7 mouse cellular contexts compared by ENCODE assay signal in the genomic region with DNA sequence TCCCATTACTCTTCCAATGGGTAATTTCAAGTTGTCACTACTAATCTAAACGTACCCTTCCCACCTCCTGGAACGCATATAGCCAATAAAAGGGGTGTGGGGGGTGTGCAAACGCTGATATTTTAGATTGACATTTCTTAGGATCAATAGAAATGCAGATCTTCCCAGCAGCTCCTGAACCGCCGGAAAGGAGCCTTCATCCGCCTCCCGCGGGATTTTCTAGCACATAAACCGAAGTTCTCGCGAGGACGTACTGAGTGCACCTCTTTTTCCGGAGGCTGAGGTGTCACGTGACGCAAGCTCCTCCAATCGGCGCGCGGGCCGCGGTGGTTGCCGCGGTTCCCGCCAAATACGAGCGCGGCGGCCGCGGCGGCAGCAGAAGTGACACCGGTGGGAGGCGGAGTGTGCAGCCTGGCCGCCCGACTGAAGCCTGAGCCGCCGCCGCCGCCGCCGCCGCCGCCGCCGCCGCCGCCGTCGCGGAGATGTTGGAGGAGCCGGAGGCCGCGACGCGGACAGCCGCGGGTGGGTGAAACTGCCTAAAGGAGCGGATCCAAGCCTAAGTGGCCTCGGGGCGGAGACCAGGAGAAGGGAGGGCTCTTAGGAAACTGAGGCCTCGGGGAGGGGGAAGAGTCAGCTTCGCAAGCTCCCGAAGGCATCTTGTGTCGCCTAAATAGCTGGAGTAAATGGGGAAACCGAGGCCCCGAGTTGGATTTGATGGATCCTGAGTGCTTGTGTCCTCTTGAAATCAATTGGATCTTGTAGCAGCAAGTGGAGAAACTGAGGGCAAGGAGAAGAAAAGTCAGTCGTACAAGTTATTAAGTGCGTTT. TPM values are rescaled to one million over a fixed set of nuclear protein-coding genes. Genes with fewer than 3 reads are reported as not detected.
DNase-seq lines count a peak whose midpoint lies in the region; ATAC-seq lines count a peak whose summit lies in the region.

A gene (plus strand): TSS at position 410 of the 827 bp plus-strand sequence.

- 1% methylated on average over 68 of the region's 68 CpGs for WGBS in embryonic facial prominence, embryonic 11.5 days
- under 1% methylated on average over 68 of the region's 68 CpGs for WGBS in limb, embryonic 10.5 days
- WGBS in midbrain, embryonic 13.5 days = under 1% methylated on average over 67 of the region's 68 CpGs

- peak within 1 kb of the TSS; percentile 88 for H3K9ac ChIP-seq in embryonic facial prominence, embryonic 11.5 days (replicated peaks; ENCODE audit: low read length)
- peak within 1 kb of the TSS; percentile 77 for H3K9ac ChIP-seq in midbrain, embryonic 13.5 days (replicated peaks)

- peak; percentile 98 for DNase-seq in adrenal gland, postnatal 14 days
- DNase-seq in embryonic facial prominence, embryonic 11.5 days (ENCODE audit: low spot score) = peak; percentile 99
- DNase-seq in kidney, adult 11 months = peak; percentile 98
- DNase-seq in limb, embryonic 10.5 days (ENCODE audit: low spot score) = peak; percentile 97
- DNase-seq in spleen, adult 12 weeks (ENCODE audit: low spot score) = peak; percentile 92

- H3K36me3 ChIP-seq in embryonic facial prominence, embryonic 11.5 days (replicated peaks; ENCODE audit: control insufficient read depth, insufficient read depth, low read depth, low read length) = no peaks in the 10 kb centered on the region
- H3K36me3 ChIP-seq in limb, embryonic 10.5 days = peaks cover 31% of the 10 kb centered on the region
- H3K36me3 ChIP-seq in midbrain, embryonic 13.5 days = no peaks in the 10 kb centered on the region

- ATAC-seq in embryonic facial prominence, embryonic 11.5 days (replicated peaks; ENCODE audit: insufficient number of reproducible peaks, low FRiP score, low TSS enrichment, low read depth) = peak; percentile 69
- peak; percentile 71 for ATAC-seq in granulocyte monocyte progenitor cell, adult 5-6 weeks (replicated peaks; ENCODE audit: poor library complexity, severe bottlenecking)
- ATAC-seq in midbrain, embryonic 13.5 days = peak; percentile 82

- H3K27me3 ChIP-seq in embryonic facial prominence, embryonic 11.5 days (ENCODE audit: control insufficient read depth, insufficient read depth, low read length) = no peaks in the 10 kb centered on the region
- H3K27me3 ChIP-seq in limb, embryonic 10.5 days (ENCODE audit: low read depth, poor library complexity, severe bottlenecking) = no peaks in the 10 kb centered on the region
- no peaks in the 10 kb centered on the region for H3K27me3 ChIP-seq in midbrain, embryonic 13.5 days

- H3K27ac ChIP-seq in embryonic facial prominence, embryonic 11.5 days (replicated peaks; ENCODE audit: low read depth, low read length) = peak within 1 kb of the TSS; percentile 29
- peak within 1 kb of the TSS; percentile 95 for H3K27ac ChIP-seq in limb, embryonic 10.5 days
- peak within 1 kb of the TSS; percentile 64 for H3K27ac ChIP-seq in midbrain, embryonic 13.5 days

- H3K9me3 ChIP-seq in embryonic facial prominence, embryonic 11.5 days (replicated peaks; ENCODE audit: control insufficient read depth, low read length) = no peaks in the 10 kb centered on the region
- H3K9me3 ChIP-seq in limb, embryonic 10.5 days (replicated peaks) = no peaks in the 10 kb centered on the region
- H3K9me3 ChIP-seq in midbrain, embryonic 13.5 days = no peaks in the 10 kb centered on the region

- no peaks in the 10 kb centered on the region for H3K4me1 ChIP-seq in embryonic facial prominence, embryonic 11.5 days (ENCODE audit: control insufficient read depth, insufficient read depth, low read length)
- H3K4me1 ChIP-seq in limb, embryonic 10.5 days = peaks cover 23% of the 10 kb centered on the region
- H3K4me1 ChIP-seq in midbrain, embryonic 13.5 days (replicated peaks) = peaks cover 29% of the 10 kb centered on the region

- peak within 1 kb of the TSS; percentile 74 for H3K4me2 ChIP-seq in embryonic facial prominence, embryonic 11.5 days (ENCODE audit: low read depth, low read length)
- peak within 1 kb of the TSS; percentile 93 for H3K4me2 ChIP-seq in midbrain, embryonic 13.5 days (replicated peaks)

- peak within 1 kb of the TSS; percentile 85 for H3K4me3 ChIP-seq in embryonic facial prominence, embryonic 11.5 days (ENCODE audit: low read depth, low read length)
- H3K4me3 ChIP-seq in limb, embryonic 10.5 days = peak within 1 kb of the TSS; percentile 81
- H3K4me3 ChIP-seq in midbrain, embryonic 13.5 days (replicated peaks) = peak within 1 kb of the TSS; percentile 75

RNA-seq across cellular contexts. Expression of the gene that starts here (rescaled TPM):
- 8.3 and 10.2 TPM in 2 replicates for total RNA-seq in adrenal gland, postnatal 14 days (2021)
- polyA plus RNA-seq in embryonic facial prominence, embryonic 11.5 days (2014; fragmentation: Nextera tagmentation; extraction: Ambion mirVana) = 24.5 and 26.6 TPM in 2 replicates
- total RNA-seq in granulocyte monocyte progenitor cell, adult 5-6 weeks (2014; fragmentation: Nextera tagmentation) = 36.0 and 39.4 TPM in 2 replicates
- total RNA-seq in granulocyte monocyte progenitor cell, adult 5-6 weeks (2017) = 32.1 and 36.0 TPM in 2 replicates
- polyA plus RNA-seq in limb, embryonic 10.5 days (2016; fragmentation: Nextera tagmentation; extraction: Ambion mirVana) = 54.7 and 60.2 TPM in 2 replicates
- 10.1 and 11.0 TPM in 2 replicates for polyA plus RNA-seq in midbrain, embryonic 13.5 days (2015; fragmentation: Nextera tagmentation; extraction: Ambion mirVana)

Comparison
In these comparisons a context has a peak if more than half of its experiments do, and no peak if none do; other contexts are left out.
1. Peak in every context shown above with its lines: DNase-seq, ATAC-seq, H3K4me3 ChIP-seq and H3K27ac ChIP-seq.
2. H3K27ac ChIP-seq: peak in every context shown above with its lines; median percentile 95 in limb, embryonic 10.5 days; 64 in midbrain, embryonic 13.5 days; 29 in embryonic facial prominence, embryonic 11.5 days.